Mouse (Mus musculus): ENCODE data around the gene Noc4l. TPM values are rescaled to one million over a fixed set of nuclear protein-coding genes. Genes with fewer than 3 reads are reported as not detected.

Gene Noc4l
- total RNA-seq, 2 experiments from 2014 or later = 30.9 to 32.7 TPM

DNA sequence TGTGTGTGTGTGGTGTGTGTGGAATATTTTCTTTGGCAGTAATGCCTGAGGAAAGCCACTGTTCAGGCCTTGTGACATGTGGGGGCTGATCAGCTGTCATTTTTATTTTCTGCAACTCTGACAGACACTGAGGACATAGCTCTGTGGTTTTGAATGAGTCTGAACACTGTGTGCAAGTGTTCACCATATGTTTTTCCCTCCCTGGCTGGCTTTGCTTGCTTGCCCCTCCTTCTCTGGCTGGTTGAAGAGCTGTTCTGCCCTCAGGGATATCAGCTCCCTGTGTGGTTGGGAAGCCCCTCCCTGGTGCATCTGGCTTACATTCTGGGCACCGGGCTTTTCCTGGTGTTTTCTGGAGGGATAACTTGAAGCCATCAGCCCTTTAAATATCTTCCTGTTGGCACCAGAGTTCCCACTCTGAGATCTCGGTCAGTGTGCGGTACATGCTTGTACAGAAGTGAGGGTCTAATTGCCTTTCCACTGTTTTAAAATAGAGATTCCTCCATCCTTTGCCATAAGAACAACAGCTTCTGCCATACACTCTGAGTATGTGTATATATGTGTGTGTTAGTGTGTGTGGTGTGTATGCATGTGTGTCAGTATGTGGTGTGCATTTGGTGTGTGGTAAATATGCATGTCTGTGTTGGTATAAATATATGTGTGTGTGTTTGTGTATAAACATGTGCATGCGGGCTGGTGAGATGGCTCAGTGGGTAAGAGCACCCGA, 41.6 kb downstream of the Noc4l start:
- DNase-seq (ENCODE audit: extremely low spot score in 1 of 2, low spot score in 2 of 2) = peak in 1 of 2 experiments; percentile 37
- intact Hi-C loops (cut with DNase I) = no loop called here

DNA sequence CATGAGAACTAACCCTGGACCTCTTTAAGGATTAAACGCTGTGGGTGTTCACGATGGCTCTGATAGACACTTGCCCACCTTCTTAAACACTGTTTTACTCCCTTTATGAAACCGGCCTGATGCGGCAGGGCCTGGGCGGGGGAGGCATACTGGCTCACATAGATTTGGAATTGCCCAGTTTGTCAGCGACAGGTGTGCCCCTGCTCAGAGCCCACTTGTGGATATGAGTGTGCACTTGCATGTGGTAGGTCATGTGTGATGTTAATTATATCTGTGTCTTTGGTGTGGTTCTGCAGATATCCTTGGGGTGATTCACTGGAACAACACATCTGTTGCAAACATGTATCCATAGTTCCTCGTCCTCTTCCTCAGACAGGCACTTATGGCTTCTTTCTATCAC, 42.7 kb downstream of the Noc4l start:
- DNase-seq (ENCODE audit: extremely low spot score in 1 of 2, low spot score in 2 of 2) = no peak
- intact Hi-C loops (cut with DNase I) = no loop called here

DNA sequence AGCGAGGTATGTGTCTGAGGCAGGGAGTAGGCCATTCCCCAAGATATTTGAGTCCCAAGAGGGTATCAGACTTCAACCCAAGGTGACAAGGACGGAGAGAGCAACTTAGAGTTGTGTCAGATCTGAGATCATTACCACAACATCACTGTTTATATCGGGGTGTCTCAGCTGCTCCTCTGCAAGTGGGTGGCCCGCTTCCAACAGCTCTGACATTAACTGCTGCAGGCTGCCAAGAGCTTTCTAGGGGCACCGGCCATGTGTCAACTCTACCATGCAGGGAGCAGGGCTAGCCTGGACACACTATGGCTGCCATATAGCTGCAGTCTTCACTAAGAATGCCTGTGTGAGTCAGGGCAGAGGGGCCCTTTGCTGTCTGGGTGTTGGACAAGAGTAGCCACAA, 43.3 kb downstream of the Noc4l start:
- no peak for DNase-seq (ENCODE audit: extremely low spot score in 1 of 2, low spot score in 2 of 2)
- intact Hi-C loops (cut with DNase I) = no loop called here

DNA sequence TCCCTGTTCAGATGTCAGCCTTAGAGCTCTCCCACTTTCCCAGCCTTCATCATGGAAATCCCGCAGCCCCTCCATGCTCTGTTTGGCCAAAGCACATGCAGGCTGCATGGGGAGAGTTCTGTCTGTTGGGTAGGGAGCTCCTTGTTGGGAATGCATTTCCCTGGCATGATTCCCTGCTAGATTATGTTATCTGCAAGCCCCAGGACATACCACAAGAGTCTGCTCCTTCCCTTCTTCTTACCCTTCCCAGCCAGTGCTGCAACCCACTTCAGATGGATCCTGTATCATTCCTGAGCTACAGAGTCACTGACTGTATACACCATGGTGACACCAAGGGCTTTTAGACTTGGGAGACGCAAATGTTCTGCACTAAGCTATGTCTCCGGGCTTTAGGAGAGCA, 43.8 kb downstream of the Noc4l start:
- DNase-seq (ENCODE audit: extremely low spot score in 1 of 2, low spot score in 2 of 2) = no peak
- intact Hi-C loops (cut with DNase I) = no loop called here

DNA sequence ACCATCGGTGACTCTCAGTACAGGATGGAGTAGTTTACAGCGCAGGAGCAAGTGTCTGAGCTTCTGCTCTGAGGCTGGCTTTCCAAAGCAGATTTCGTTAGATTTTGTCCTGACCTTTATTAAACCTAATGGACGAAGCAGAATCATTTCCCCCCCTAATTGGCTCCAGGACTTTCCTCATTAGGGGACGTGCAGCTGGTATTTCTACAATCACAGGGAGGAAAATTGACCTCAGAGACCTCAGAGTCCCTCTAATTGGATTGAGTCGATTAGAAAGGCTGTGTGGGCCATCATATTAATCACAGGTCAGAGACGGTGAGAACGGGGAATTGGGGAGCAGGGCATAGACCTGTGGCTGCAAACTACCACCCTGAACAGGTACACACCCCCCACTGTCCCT, 44.3 kb downstream of the Noc4l start:
- intact Hi-C loops (cut with DNase I) = no loop called here
- no peak for DNase-seq (ENCODE audit: extremely low spot score in 1 of 2, low spot score in 2 of 2)

DNA sequence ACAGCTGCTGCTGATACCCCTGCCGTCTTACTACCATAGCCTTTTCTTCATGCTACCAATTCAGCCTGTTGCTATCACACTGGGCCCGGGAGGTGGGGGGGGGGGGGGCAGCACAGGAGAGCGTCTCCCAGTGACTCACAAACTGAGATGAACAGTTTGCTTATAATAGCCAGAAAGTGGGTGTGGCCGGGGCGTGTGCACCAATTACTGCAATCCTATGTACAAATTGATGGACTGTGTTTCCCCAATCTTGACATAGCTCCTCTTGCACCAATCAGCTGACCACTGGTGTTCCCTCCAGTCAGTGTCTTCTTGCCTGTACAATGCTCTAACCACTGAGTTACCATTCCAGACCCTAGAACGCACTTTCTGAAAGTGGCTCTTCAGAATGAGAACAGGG, 44.9 kb downstream of the Noc4l start:
- DNase-seq (ENCODE audit: extremely low spot score in 1 of 2, low spot score in 2 of 2) = no peak
- intact Hi-C loops (cut with DNase I) = no loop called here

DNA sequence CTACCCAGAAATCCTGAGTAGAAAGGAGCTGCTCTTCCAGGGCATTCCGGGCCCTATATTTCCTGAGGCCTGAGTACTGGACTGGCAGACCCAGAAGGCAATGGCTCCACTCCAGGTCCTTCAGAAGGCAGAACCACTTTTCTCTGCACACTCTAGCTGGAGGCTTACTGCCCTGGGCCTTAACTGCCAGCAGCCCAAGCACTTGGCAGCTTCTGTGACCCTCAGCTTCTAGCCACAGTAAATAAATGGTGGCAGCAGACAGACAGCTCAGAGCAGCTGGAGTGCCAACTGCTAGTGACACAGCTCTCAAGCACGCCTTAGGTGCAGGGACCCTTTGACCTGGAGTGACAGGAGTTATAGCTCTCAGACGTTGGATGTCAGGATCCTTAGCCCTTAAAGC, 45.5 kb downstream of the Noc4l start:
- no peak for DNase-seq (ENCODE audit: extremely low spot score in 1 of 2, low spot score in 2 of 2)
- intact Hi-C loops (cut with DNase I) = no loop called here

DNA sequence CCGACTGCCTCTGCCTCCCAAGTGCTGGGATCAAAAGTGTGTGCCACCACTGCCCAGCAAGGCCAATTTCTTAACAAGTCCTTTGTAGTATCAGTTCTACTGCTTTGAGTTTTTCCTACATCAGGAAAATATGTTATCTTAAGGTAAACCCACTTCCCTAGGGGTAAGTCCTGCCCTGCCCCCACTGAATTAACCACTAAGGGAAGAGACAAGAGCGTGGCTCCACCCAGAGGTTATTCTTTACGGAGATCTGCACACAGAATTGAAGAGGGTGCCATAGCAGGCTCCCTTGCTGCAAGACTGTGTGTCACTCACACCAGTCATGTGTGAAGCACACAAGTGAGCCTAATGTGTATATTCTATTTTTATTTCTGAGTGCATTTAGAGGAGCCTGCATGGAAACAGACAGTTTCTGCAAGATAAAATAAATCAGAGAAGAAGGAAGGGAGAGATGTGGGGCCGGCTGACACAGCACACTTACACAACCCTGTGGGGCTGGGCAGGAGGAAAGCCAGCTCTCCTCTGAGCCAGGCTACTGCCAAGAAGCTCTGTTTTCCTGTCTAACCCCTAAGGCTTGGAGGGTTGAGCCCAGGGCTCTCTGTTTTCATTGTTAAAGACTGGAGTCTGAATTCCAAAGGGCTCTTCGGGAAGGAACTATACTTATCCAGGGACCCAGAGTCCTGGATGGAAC, 47.5 kb downstream of the Noc4l start:
- no peak for DNase-seq (ENCODE audit: extremely low spot score in 1 of 2, low spot score in 2 of 2)

DNA sequence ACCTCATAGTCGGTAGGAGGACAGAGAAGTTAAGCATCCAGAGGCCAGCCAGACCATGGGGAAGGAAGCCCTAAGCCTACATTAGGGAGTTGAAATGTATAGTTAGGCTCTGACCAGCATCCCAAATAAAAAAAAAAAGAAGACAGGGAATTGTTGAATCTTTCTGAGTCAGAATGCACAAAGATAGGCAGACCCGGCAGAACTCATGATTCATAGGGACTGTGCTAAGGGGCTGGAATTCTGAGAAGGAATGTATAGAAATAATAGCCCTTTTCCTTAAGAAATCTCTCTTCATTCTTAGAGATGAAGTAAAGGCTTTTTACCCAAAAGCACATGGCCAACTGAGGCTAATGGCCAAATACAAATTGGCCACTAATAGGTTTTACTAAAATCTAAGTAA, 48.9 kb downstream of the Noc4l start:
- intact Hi-C loops (cut with DNase I) = no loop called here
- no peak for DNase-seq (ENCODE audit: extremely low spot score in 1 of 2, low spot score in 2 of 2)

More for the DNA sequence above, 47.5 kb downstream of the Noc4l start:
- intact Hi-C loops (cut with DNase I) = no loop called here

DNA sequence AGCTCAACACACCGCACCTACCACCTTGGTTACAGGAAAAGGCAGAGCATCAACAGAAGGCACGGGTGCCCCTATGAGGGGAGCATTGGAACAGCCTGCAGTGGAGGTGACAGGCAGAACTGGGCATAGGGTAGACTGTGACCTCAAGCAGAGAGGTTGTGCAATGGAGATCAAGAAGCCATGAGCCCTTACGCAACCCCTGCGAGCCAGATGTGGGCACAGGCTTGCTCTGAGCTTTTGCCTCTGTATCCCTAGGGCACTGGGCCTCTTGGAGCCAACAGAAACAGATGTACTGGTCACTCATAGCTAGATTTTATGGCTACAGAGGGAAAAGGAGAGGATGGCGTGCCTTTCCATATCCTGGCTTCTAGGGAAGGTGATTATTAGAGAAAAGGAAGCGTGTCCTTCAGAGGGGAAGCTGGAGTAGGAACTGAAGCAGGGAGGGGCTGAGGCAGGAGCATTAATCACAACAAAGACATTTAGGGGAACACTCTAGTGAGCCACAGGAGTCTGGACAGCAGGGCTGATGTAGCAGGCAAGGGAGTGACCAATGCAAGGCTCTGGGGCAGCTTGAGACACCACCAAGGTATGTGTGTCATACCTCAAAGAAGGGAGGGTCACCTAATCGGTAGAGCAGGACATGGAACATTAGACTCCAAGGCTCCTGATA, 50.1 kb downstream of the Noc4l start:
- intact Hi-C loops (cut with DNase I) = no loop called here
- DNase-seq (ENCODE audit: extremely low spot score in 1 of 2, low spot score in 2 of 2) = no peak

Small RNA genes within 50 kb of the gene (microRNA-seq; reads per million reads assigned to microRNA genes)
- gene Mir7026 = 5.7 reads per million, percentile 20 among the genes with 10 or more reads in this experiment

Other genes starting within 250 kb of the Noc4l start
- 10 to 100 TPM; 66.3 TPM for gene Fbrsl1, start 204.9 kb downstream of the Noc4l start, total RNA-seq (2021)
- gene Galnt9, start 109.1 kb downstream of the Noc4l start, total RNA-seq (2021) = 10 to 100 TPM; 64.1 to 67.4 TPM
- 10 to 100 TPM; 27.3 to 27.6 TPM for gene Ddx51, start within 50 bp of the Noc4l start, total RNA-seq (2021)
- gene Ep400, start 117.3 kb upstream of the Noc4l start, total RNA-seq (2021) = 10 to 100 TPM; 84.9 to 86.1 TPM
- gene Pus1, start 127.2 kb upstream of the Noc4l start, total RNA-seq (2021) = 10 to 100 TPM; 19.4 TPM
- 10 to 100 TPM; 68.3 to 73.5 TPM for gene Ulk1, start 156.7 kb upstream of the Noc4l start, total RNA-seq (2021)
- gene Hscb, start 186.4 kb upstream of the Noc4l start, total RNA-seq (2021) = 10 to 100 TPM in 1 of 2 experiments, 1 to 10 TPM in 1; 9.3 to 10.3 TPM
- gene Chek2, start 186.6 kb upstream of the Noc4l start, total RNA-seq (2021) = 1 to 10 TPM; 1.2 to 2.0 TPM
- gene Ttc28, start 226.4 kb upstream of the Noc4l start, total RNA-seq (2021) = 10 to 100 TPM; 22.3 to 30.9 TPM